Mouse (Mus musculus): ENCODE data around the gene Lime1. TPM values are rescaled to one million over a fixed set of nuclear protein-coding genes. Genes with fewer than 3 reads are reported as not detected.
A peak's percentile ranks its signal among the peaks of the same experiment; 100 is the strongest.

The Lime1 gene
- polyA plus RNA-seq, 1 experiment from 2014 or later: 22.1 TPM

- no peak overlapping the region for H3K27ac ChIP-seq (ENCODE audit: low read depth, low read length)
- H3K4me1 ChIP-seq (ENCODE audit: control insufficient read depth, insufficient read depth, low read length): no peaks in the 10 kb centered on the region
- no peaks in the 10 kb centered on the region for H3K27me3 ChIP-seq (ENCODE audit: control insufficient read depth, insufficient read depth, low read length)
- no peak overlapping the region for H3K4me3 ChIP-seq (ENCODE audit: low read length)
- no peak for ATAC-seq (ENCODE audit: low FRiP score, low TSS enrichment)
- H3K4me2 ChIP-seq (replicated peaks; ENCODE audit: low read depth, low read length): no peak overlapping the region
- WGBS: 13% methylated on average over 1 of the region's 1 CpGs
- H3K9ac ChIP-seq (ENCODE audit: low read depth, low read length): no peak overlapping the region
- peaks cover 10% of the 10 kb centered on the region; the same call in 1 of the 2 replicates for H3K36me3 ChIP-seq (ENCODE audit: control insufficient read depth, insufficient read depth, low read length)
- no peaks in the 10 kb centered on the region for H3K9me3 ChIP-seq (ENCODE audit: control insufficient read depth, low read length)
Observed at GRCm38 (mm10) chr2:181401497-181401896, 21.6 kb downstream of the Lime1 start.

- Histone ChIP-seq H3K9ac (ENCODE audit: low read depth, low read length) (no peak overlapping the region), H3K27ac (ENCODE audit: low read depth, low read length) (no peak overlapping the region), H3K4me1 (ENCODE audit: control insufficient read depth, insufficient read depth, low read length) (no peaks in the 10 kb centered on the region), H3K27me3 (ENCODE audit: control insufficient read depth, insufficient read depth, low read length) (no peaks in the 10 kb centered on the region), H3K36me3 (ENCODE audit: control insufficient read depth, insufficient read depth, low read length) (peaks cover 17% of the 10 kb centered on the region; the same call in 1 of the 2 replicates), H3K4me2 (replicated peaks; ENCODE audit: low read depth, low read length) (no peak overlapping the region), H3K4me3 (ENCODE audit: low read length) (no peak overlapping the region), H3K9me3 (ENCODE audit: control insufficient read depth, low read length) (no peaks in the 10 kb centered on the region)
- ATAC-seq (ENCODE audit: low FRiP score, low TSS enrichment): no peak
- 94% methylated on average over 3 of the region's 3 CpGs for WGBS
Observed at GRCm38 (mm10) chr2:181403722-181404121, 23.8 kb downstream of the Lime1 start.

- H3K4me3 ChIP-seq (ENCODE audit: low read length): no peak overlapping the region
- H3K9me3 ChIP-seq (ENCODE audit: control insufficient read depth, low read length): no peaks in the 10 kb centered on the region
- H3K4me1 ChIP-seq (ENCODE audit: control insufficient read depth, insufficient read depth, low read length): no peaks in the 10 kb centered on the region
- ATAC-seq (ENCODE audit: low FRiP score, low TSS enrichment): no peak
- peaks cover 23% of the 10 kb centered on the region for H3K36me3 ChIP-seq (ENCODE audit: control insufficient read depth, insufficient read depth, low read length)
- 82% methylated on average over 7 of the region's 7 CpGs for WGBS
- H3K27me3 ChIP-seq (ENCODE audit: control insufficient read depth, insufficient read depth, low read length): no peaks in the 10 kb centered on the region
- no peak overlapping the region for H3K9ac ChIP-seq (ENCODE audit: low read depth, low read length)
- no peak overlapping the region for H3K4me2 ChIP-seq (replicated peaks; ENCODE audit: low read depth, low read length)
- H3K27ac ChIP-seq (ENCODE audit: low read depth, low read length): no peak overlapping the region
Observed at GRCm38 (mm10) chr2:181409643-181410042, 29.8 kb downstream of the Lime1 start.

GRCm38 (mm10) chr2:181410760-181411473, 31.0 kb downstream of the Lime1 start:
- H3K9ac ChIP-seq (ENCODE audit: low read depth, low read length): no peak overlapping the region
- 0 out of 2 replicates have a peak, but pooled peaks have one; percentile 16 for ATAC-seq (ENCODE audit: low FRiP score, low TSS enrichment)

GRCm38 (mm10) chr2:181413141-181413540, 33.3 kb downstream of the Lime1 start:
- H3K27ac ChIP-seq (ENCODE audit: low read depth, low read length): no peak overlapping the region
- H3K4me2 ChIP-seq (replicated peaks; ENCODE audit: low read depth, low read length): no peak overlapping the region
- no peak overlapping the region for H3K4me3 ChIP-seq (ENCODE audit: low read length)
- no peak overlapping the region for H3K9ac ChIP-seq (ENCODE audit: low read depth, low read length)
- no peaks in the 10 kb centered on the region for H3K27me3 ChIP-seq (ENCODE audit: control insufficient read depth, insufficient read depth, low read length)
- ATAC-seq (ENCODE audit: low FRiP score, low TSS enrichment): no peak
- peaks cover 15% of the 10 kb centered on the region for H3K36me3 ChIP-seq (ENCODE audit: control insufficient read depth, insufficient read depth, low read length)
- H3K9me3 ChIP-seq (ENCODE audit: control insufficient read depth, low read length): no peaks in the 10 kb centered on the region
- 44% methylated on average over 2 of the region's 2 CpGs for WGBS
- H3K4me1 ChIP-seq (ENCODE audit: control insufficient read depth, insufficient read depth, low read length): no peaks in the 10 kb centered on the region

More at GRCm38 (mm10) chr2:181410760-181411473, 31.0 kb downstream of the Lime1 start:
- Histone ChIP-seq H3K4me3 (ENCODE audit: low read length) (no peak overlapping the region), H3K4me1 (ENCODE audit: control insufficient read depth, insufficient read depth, low read length) (no peaks in the 10 kb centered on the region), H3K36me3 (ENCODE audit: control insufficient read depth, insufficient read depth, low read length) (peaks cover 20% of the 10 kb centered on the region), H3K27me3 (ENCODE audit: control insufficient read depth, insufficient read depth, low read length) (no peaks in the 10 kb centered on the region), H3K27ac (ENCODE audit: low read depth, low read length) (no peak overlapping the region), H3K9me3 (ENCODE audit: control insufficient read depth, low read length) (no peaks in the 10 kb centered on the region), H3K4me2 (replicated peaks; ENCODE audit: low read depth, low read length) (no peak overlapping the region)
- whole genome bisulfite sequencing: 51% methylated on average over 4 of the region's 4 CpGs

GRCm38 (mm10) chr2:181415945-181416344, 36.1 kb downstream of the Lime1 start:
- Histone ChIP-seq H3K4me1 (ENCODE audit: control insufficient read depth, insufficient read depth, low read length) (no peaks in the 10 kb centered on the region), H3K27me3 (ENCODE audit: control insufficient read depth, insufficient read depth, low read length) (no peaks in the 10 kb centered on the region), H3K9me3 (ENCODE audit: control insufficient read depth, low read length) (no peaks in the 10 kb centered on the region), H3K9ac (ENCODE audit: low read depth, low read length) (no peak overlapping the region), H3K27ac (ENCODE audit: low read depth, low read length) (no peak overlapping the region), H3K36me3 (ENCODE audit: control insufficient read depth, insufficient read depth, low read length) (peaks cover 10% of the 10 kb centered on the region), H3K4me3 (ENCODE audit: low read length) (no peak overlapping the region), H3K4me2 (replicated peaks; ENCODE audit: low read depth, low read length) (no peak overlapping the region)
- WGBS: 57% methylated on average over 3 of the region's 3 CpGs
- ATAC-seq (ENCODE audit: low FRiP score, low TSS enrichment): no peak

- H3K4me3 ChIP-seq (ENCODE audit: low read length): no peak overlapping the region
- no peak overlapping the region for H3K4me2 ChIP-seq (replicated peaks; ENCODE audit: low read depth, low read length)
- H3K27ac ChIP-seq (ENCODE audit: low read depth, low read length): no peak overlapping the region
- WGBS: 71% methylated on average over 7 of the region's 7 CpGs
- no peaks in the 10 kb centered on the region for H3K9me3 ChIP-seq (ENCODE audit: control insufficient read depth, low read length)
- H3K36me3 ChIP-seq (ENCODE audit: control insufficient read depth, insufficient read depth, low read length): peaks cover 32% of the 10 kb centered on the region
- H3K4me1 ChIP-seq (ENCODE audit: control insufficient read depth, insufficient read depth, low read length): no peaks in the 10 kb centered on the region
- no peak overlapping the region for H3K9ac ChIP-seq (ENCODE audit: low read depth, low read length)
- H3K27me3 ChIP-seq (ENCODE audit: control insufficient read depth, insufficient read depth, low read length): no peaks in the 10 kb centered on the region
- no peak for ATAC-seq (ENCODE audit: low FRiP score, low TSS enrichment)
Observed at GRCm38 (mm10) chr2:181419359-181419758, 39.5 kb downstream of the Lime1 start.

GRCm38 (mm10) chr2:181420426-181420825, 40.5 kb downstream of the Lime1 start:
- Histone ChIP-seq H3K27ac (ENCODE audit: low read depth, low read length) (no peak overlapping the region), H3K36me3 (ENCODE audit: control insufficient read depth, insufficient read depth, low read length) (peaks cover 33% of the 10 kb centered on the region), H3K27me3 (ENCODE audit: control insufficient read depth, insufficient read depth, low read length) (no peaks in the 10 kb centered on the region), H3K9me3 (ENCODE audit: control insufficient read depth, low read length) (no peaks in the 10 kb centered on the region), H3K4me3 (ENCODE audit: low read length) (no peak overlapping the region), H3K4me1 (ENCODE audit: control insufficient read depth, insufficient read depth, low read length) (no peaks in the 10 kb centered on the region), H3K9ac (ENCODE audit: low read depth, low read length) (no peak overlapping the region), H3K4me2 (replicated peaks; ENCODE audit: low read depth, low read length) (no peak overlapping the region)
- WGBS: 73% methylated on average over 4 of the region's 4 CpGs
- no peak for ATAC-seq (ENCODE audit: low FRiP score, low TSS enrichment)

- H3K27me3 ChIP-seq (ENCODE audit: control insufficient read depth, insufficient read depth, low read length): no peaks in the 10 kb centered on the region
- no peak overlapping the region for H3K27ac ChIP-seq (ENCODE audit: low read depth, low read length)
- no peak overlapping the region for H3K4me2 ChIP-seq (replicated peaks; ENCODE audit: low read depth, low read length)
- 79% methylated on average over 4 of the region's 4 CpGs for WGBS
- no peaks in the 10 kb centered on the region for H3K9me3 ChIP-seq (ENCODE audit: control insufficient read depth, low read length)
- H3K36me3 ChIP-seq (ENCODE audit: control insufficient read depth, insufficient read depth, low read length): peaks cover 33% of the 10 kb centered on the region
- no peak overlapping the region for H3K9ac ChIP-seq (ENCODE audit: low read depth, low read length)
- no peak overlapping the region for H3K4me3 ChIP-seq (ENCODE audit: low read length)
- no peaks in the 10 kb centered on the region for H3K4me1 ChIP-seq (ENCODE audit: control insufficient read depth, insufficient read depth, low read length)
- ATAC-seq (ENCODE audit: low FRiP score, low TSS enrichment): no peak
Observed at GRCm38 (mm10) chr2:181420903-181421638, 41.2 kb downstream of the Lime1 start.
